Mouse (Mus musculus): ENCODE measurements around the gene 4930412O13Rik. TPM values are rescaled to one million over a fixed set of nuclear protein-coding genes. Genes with fewer than 3 reads are reported as not detected.

Gene 4930412O13Rik
- polyA plus RNA-seq, 1 experiment from 2014 or later: not detected

DNA sequence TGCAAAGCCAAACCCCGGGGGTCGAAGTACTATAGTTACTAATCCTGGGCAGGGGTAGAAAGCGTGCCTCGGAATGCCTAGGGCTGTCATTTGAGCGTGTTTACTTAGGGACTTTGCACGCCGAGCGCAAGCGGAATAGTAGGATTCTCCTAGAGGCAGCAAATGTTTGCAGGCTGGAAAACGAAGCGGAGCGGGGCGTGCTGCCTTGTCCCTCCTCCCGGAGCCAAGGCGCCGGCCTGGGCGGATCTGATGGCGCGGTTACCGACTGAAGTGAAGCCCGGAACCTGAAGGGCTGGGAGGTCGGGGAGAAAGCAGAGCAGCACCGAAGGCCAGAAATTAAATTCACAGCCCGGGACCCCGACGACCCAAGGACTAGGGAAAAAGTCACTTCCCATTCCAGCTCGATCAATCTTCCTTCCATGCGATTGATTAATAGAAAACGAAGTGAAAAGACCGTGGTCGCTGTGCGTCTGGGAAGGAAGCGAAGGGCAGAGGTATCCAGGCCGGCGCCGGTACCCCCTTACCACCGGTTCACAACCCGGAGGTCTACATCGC, 1.4 kb downstream of the 4930412O13Rik start:
- H3K27me3 ChIP-seq: peaks cover 100% of the 10 kb centered on the region
- H3K9me3 ChIP-seq (replicated peaks): no peaks in the 10 kb centered on the region
- H3K4me1 ChIP-seq: peaks cover 27% of the 10 kb centered on the region
- no peak for ATAC-seq
- 0 out of 2 replicates have a peak overlapping the region, but pooled peaks have one; percentile 3 for H3K4me3 ChIP-seq
- no peak overlapping the region for H3K27ac ChIP-seq
- WGBS: under 1% methylated on average over 39 of the region's 39 CpGs
- no peak overlapping the region for H3K9ac ChIP-seq
- peak overlapping the region; percentile 21 for H3K4me2 ChIP-seq
- H3K36me3 ChIP-seq (ENCODE audit: poor library complexity, severe bottlenecking): no peaks in the 10 kb centered on the region

DNA sequence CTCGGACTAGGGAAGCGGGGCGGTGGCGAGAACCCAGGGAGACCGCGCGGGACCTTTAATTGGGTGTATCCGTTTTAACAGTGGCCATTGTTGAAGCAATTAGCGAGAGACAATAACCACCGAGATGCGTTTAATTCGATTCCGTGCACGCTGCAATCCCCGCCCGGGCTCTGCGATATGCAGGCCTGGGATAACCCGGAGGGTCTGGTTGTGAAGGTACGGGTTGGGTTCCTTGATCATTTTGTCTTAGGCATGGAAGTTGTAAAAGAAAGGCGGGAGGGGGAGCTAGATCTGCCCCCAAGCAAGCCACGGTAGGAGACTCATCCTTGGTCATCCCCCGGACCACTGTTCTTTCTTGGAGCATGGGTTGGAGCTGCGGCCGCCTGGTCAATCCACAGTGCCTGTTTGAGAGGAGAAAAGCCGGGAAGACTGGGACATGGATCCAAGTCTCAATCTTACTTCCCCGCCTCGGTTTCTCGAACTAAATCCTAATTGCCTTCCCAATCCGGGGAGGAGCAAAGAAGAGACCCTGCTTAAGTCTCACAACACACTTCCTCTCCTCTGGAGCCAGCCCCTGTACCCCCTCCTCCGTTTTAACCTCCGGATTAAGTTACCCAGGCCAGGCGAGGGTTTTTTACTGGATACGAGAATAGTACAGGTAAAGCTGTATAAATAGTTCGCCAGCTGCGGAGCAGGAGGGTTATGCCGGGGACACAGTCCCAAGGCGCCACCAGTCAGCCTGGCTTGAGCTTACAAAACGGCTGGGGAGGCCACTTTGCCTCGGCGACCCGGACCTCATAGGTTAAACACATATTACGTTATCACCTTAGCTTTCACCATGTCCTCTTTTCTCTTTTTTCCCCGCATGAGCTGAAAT, 2.1 kb downstream of the 4930412O13Rik start:
- Histone ChIP-seq H3K27me3 (peaks cover 100% of the 10 kb centered on the region), H3K27ac (no peak overlapping the region), H3K9me3 (replicated peaks) (no peaks in the 10 kb centered on the region), H3K9ac (no peak overlapping the region), H3K4me3 (no peak overlapping the region), H3K36me3 (ENCODE audit: poor library complexity, severe bottlenecking) (no peaks in the 10 kb centered on the region), H3K4me2 (peak overlapping the region; percentile 21), H3K4me1 (peaks cover 26% of the 10 kb centered on the region)
- no peak for ATAC-seq
- under 1% methylated on average over 43 of the region's 43 CpGs for WGBS

DNA sequence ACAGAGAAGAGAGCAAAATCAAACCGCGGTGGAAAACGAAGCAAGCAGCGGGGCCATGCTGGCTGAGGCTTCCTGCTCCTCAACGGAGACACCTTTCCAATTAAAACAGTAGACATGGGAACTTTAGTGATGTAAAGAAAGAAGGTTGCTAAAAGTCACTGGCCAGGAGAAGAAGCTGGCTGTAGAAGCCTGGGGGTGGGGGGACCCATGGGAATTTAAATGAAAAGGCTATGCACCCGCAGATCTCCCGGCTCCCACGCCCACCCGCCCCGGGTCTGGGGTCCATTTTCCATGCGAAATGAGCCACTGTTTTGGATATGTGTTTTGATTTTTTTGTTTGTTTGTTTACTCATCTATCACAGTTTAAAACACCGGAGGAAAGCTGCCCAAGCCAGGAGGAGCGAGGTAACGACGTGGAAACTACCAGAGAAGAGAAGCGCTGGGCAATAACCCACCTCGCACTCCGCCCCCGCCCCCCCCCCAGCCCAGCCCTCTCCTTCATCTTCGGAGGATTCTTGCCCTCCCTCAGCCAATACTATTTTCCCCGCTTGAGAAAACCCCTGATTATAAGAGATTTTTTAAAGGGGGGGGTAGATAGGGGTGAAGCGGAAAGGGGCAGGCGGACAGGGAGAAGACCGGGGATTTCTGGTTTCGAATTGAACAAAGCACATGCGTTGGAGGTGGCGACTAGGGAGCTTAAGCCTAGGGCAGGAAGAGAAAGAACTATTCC, 2.9 kb downstream of the 4930412O13Rik start:
- no peak for ATAC-seq
- Histone ChIP-seq H3K9me3 (replicated peaks) (no peaks in the 10 kb centered on the region), H3K27me3 (peaks cover 100% of the 10 kb centered on the region), H3K4me3 (no peak overlapping the region), H3K36me3 (ENCODE audit: poor library complexity, severe bottlenecking) (no peaks in the 10 kb centered on the region), H3K4me2 (no peak overlapping the region), H3K4me1 (peaks cover 21% of the 10 kb centered on the region), H3K27ac (no peak overlapping the region), H3K9ac (no peak overlapping the region)
- WGBS: under 1% methylated on average over 27 of the region's 27 CpGs

DNA sequence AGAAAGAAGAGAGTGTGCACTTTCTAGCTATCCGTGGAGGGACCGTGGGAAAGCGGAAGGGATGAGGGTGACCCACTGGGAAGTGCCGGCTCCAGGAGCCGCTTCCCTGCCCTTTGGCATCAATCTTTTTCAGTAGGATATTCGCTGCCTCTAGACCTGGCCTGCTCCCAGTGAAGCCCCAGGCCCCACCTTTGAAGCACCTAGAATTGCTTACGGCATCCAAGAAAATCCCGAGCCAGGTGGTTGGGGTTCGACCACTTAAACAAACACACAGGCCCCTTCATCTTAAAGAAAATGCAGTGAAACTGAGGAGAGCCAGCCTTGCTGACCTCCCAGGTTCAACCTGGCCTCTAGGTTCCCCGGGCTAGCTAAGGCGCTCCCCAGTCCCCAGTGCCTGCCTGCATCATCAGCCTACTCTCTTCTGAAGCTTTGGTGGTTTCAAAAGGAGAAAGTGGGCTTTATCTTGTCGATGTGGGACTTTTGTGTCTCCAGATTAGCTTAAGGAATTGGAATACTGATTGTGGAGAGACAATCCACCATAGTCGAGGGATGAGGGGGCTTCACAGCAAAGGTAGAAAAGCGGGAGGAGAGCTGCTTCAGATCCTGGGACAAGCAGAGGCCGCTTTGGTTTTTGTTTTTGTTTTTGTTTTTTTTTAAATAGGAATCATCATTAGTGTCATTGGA, 3.6 kb downstream of the 4930412O13Rik start:
- peaks cover 100% of the 10 kb centered on the region for H3K27me3 ChIP-seq
- no peak overlapping the region for H3K9ac ChIP-seq
- no peak overlapping the region for H3K4me2 ChIP-seq
- ATAC-seq: no peak
- no peak overlapping the region for H3K27ac ChIP-seq
- 1% methylated on average over 15 of the region's 15 CpGs for WGBS
- no peaks in the 10 kb centered on the region for H3K9me3 ChIP-seq (replicated peaks)
- H3K36me3 ChIP-seq (ENCODE audit: poor library complexity, severe bottlenecking): no peaks in the 10 kb centered on the region
- peaks cover 21% of the 10 kb centered on the region for H3K4me1 ChIP-seq
- H3K4me3 ChIP-seq: no peak overlapping the region

- no peaks in the 10 kb centered on the region for H3K36me3 ChIP-seq (ENCODE audit: poor library complexity, severe bottlenecking)
- under 1% methylated on average over 14 of the region's 14 CpGs for WGBS
- H3K27ac ChIP-seq: no peak overlapping the region
- no peak overlapping the region for H3K4me3 ChIP-seq
- H3K4me2 ChIP-seq: no peak overlapping the region
- ATAC-seq: no peak
- no peak overlapping the region for H3K9ac ChIP-seq
- peaks cover 100% of the 10 kb centered on the region for H3K27me3 ChIP-seq
- no peaks in the 10 kb centered on the region for H3K9me3 ChIP-seq (replicated peaks)
- H3K4me1 ChIP-seq: peaks cover 21% of the 10 kb centered on the region
Observed at GRCm38 (mm10) chr2:9885217-9885770, 4.2 kb downstream of the 4930412O13Rik start.

GRCm38 (mm10) chr2:9886031-9886430, 5.0 kb downstream of the 4930412O13Rik start:
- H3K4me1 ChIP-seq: peaks cover 18% of the 10 kb centered on the region
- no peak overlapping the region for H3K4me2 ChIP-seq
- no peaks in the 10 kb centered on the region for H3K9me3 ChIP-seq (replicated peaks)
- no peak overlapping the region for H3K4me3 ChIP-seq
- WGBS: 5% methylated on average over 3 of the region's 3 CpGs
- H3K36me3 ChIP-seq (ENCODE audit: poor library complexity, severe bottlenecking): no peaks in the 10 kb centered on the region
- peaks cover 100% of the 10 kb centered on the region for H3K27me3 ChIP-seq
- H3K9ac ChIP-seq: no peak overlapping the region
- no peak overlapping the region for H3K27ac ChIP-seq
- no peak for ATAC-seq

DNA sequence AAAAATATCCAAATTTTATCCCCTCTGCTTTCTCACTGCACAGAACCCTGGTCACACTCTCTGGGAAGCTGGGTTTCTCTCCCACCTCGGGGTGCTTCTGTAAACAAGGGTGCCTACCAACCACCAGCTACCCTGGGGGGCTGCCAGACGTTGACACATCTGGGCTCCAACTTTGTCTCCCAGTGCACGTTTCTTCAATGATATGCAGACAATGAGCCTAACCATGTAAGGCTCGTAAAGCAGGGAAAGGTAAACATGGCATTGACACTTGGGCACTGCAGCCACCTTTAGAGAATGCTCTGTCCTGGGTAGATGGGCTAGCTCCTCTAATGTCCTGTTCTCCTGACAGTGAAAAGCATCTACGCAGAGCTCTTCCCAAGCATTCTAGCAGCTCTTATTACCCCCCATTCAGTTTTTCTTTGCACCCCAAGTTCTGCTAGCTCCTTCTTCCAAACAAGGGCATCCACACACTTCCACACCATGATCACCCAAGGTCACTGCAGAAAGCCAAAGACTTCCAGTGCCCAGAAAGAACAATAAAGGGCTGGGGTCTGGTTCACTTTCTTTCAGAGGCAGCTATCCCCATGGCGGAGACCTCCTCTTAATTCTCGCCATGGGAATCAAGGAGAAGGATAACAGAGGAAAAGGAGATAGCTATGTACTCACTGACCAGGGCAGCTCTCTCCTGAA, 6.0 kb downstream of the 4930412O13Rik start:
- no peaks in the 10 kb centered on the region for H3K36me3 ChIP-seq (ENCODE audit: poor library complexity, severe bottlenecking)
- no peaks in the 10 kb centered on the region for H3K9me3 ChIP-seq (replicated peaks)
- H3K4me1 ChIP-seq: peaks cover 12% of the 10 kb centered on the region; the same call in 1 of the 2 replicates
- ATAC-seq: no peak
- no peak overlapping the region for H3K4me2 ChIP-seq
- no peak overlapping the region for H3K9ac ChIP-seq
- H3K4me3 ChIP-seq: no peak overlapping the region
- WGBS: 3% methylated on average over 7 of the region's 7 CpGs
- no peak overlapping the region for H3K27ac ChIP-seq
- peaks cover 97% of the 10 kb centered on the region for H3K27me3 ChIP-seq

DNA sequence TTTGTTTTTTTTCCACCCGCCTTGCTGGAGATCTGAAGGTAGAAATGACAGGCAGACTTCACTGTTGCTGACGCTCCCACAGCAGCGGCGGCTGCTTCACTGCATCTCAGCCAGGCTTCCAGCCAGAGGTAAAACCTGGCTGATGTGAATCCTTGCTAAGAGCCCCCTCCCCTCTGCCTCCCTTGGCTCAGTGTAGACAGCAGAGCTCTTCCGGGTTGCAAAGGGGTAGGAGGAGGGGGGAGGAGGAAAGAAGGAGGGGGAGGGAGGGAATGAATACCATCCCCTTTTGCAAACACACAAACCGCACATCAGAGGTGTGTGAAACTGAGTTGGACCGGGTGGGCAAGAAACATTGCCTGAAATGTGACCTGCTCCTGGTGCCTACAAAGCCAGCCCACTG, 6.6 kb downstream of the 4930412O13Rik start:
- Histone ChIP-seq H3K9ac (no peak overlapping the region), H3K4me3 (no peak overlapping the region), H3K4me2 (no peak overlapping the region), H3K9me3 (replicated peaks) (no peaks in the 10 kb centered on the region), H3K27me3 (peaks cover 97% of the 10 kb centered on the region), H3K36me3 (ENCODE audit: poor library complexity, severe bottlenecking) (no peaks in the 10 kb centered on the region), H3K4me1 (peaks cover 8% of the 10 kb centered on the region; the same call in 1 of the 2 replicates), H3K27ac (no peak overlapping the region)
- no peak for ATAC-seq
- 0% methylated on average over 7 of the region's 7 CpGs for WGBS

DNA sequence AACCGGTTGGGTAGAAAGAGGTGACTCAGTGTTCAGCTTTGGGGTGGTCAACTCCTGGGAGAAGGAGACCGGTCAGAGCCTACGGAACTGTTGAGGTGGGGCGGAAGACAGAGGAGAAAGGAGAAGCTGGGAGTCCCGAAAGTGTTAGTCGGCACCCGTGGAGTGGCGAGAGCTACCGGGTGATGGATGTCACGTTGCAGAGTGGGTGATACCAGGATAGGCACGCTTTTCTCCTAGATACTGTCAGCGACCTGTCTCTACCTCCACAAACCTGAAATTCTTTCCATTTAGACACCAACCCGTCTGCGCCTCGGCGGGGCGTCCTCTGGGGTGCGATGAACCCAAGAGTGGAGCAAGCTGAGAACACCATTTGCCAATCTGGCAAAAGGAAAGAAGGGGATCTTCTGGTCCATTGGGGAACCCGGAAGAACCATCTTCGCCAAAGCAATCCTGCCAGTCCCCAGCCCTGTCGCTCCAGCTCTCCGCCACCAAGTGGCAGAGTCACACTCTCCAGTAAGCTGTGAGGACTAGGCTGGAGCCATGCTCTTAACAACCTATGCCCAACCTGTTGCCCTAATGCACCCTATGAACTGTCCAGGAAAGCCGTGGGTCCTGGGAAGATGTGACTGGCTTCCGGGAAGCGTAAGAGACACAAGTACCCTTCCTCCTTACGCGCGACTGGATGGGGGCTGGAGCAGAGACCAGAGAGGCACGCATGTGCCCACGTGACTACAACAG, 8.0 kb downstream of the 4930412O13Rik start, which contains the start of gene 9230102O04Rik:
Gene 9230102O04Rik (minus strand): TSS at position 628 of the 738 bp plus-strand sequence.
- Histone ChIP-seq H3K4me1 (peaks cover 8% of the 10 kb centered on the region; the same call in 1 of the 2 replicates), H3K4me3 (peak within 1 kb of the TSS; percentile 1; the same call in 1 of the 2 replicates), H3K27ac (no peak within 1 kb of the TSS), H3K4me2 (peak within 1 kb of the TSS; percentile 27; the same call in 1 of the 2 replicates), H3K9me3 (replicated peaks) (no peaks in the 10 kb centered on the region), H3K9ac (no peak within 1 kb of the TSS), H3K27me3 (peaks cover 97% of the 10 kb centered on the region), H3K36me3 (ENCODE audit: poor library complexity, severe bottlenecking) (no peaks in the 10 kb centered on the region)
- under 1% methylated on average over 30 of the region's 30 CpGs for WGBS
- peak; percentile 34; the same call in 1 of the 2 replicates for ATAC-seq

DNA sequence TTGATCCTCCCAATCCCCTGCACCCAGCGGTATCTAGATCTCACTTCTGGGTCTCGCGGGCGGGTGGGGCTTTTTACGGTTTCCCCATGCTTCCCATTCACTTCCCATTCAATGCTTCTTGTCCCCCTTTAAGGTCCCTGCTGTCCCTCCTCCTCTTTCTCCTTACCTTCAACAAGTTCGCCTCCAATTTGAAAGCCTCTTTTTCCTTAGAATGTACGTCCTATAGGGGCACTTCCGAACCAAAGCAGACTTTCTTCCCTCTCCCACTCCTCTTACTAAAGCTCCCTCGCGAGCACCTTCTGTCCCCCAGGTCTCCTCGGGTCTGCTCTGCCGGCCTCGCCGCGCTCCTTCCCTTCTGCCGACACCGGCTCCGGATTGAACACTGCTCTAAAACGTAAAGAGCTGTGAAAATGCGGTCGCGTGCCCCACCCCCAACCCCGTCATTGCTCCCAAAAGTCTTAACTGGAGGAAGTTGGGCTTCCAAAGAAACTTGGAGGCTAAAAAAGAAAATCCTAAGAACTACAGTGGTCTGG, 8.7 kb downstream of the 4930412O13Rik start, which contains the start of gene Gata3:
Gene Gata3 (minus strand): TSS at position 384 of the 533 bp plus-strand sequence.
- H3K4me2 ChIP-seq: peak within 1 kb of the TSS; percentile 27; the same call in 1 of the 2 replicates
- H3K36me3 ChIP-seq (ENCODE audit: poor library complexity, severe bottlenecking): no peaks in the 10 kb centered on the region
- under 1% methylated on average over 23 of the region's 23 CpGs for WGBS
- peak within 1 kb of the TSS; percentile 1; the same call in 1 of the 2 replicates for H3K4me3 ChIP-seq
- H3K27ac ChIP-seq: no peak within 1 kb of the TSS
- ATAC-seq: no peak
- H3K27me3 ChIP-seq: peaks cover 97% of the 10 kb centered on the region
- H3K9ac ChIP-seq: no peak within 1 kb of the TSS
- H3K4me1 ChIP-seq: peaks cover 8% of the 10 kb centered on the region; the same call in 1 of the 2 replicates
- H3K9me3 ChIP-seq (replicated peaks): no peaks in the 10 kb centered on the region
